Mouse (Mus musculus): ENCODE data around the gene Zfp275.

DNA sequence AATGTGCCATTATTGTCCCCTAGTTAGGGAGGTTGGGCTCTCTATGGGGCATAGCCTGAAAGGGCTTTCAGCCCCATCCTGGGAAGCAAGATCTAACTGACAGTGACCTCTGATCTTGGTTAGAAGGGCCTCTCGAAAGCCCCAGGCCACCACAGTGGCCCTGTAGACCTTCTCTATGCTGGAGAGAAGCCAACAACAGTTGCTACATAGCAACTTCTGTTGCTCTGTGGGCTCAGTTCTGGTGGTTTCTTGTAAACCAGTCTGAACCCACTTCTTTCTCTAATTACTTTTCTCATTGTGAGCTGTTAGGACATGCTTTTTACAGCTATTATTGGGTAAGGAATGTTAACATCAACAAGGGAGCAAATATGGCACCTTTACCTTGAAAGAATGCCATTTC, 14.3 kb downstream of the Zfp275 start:
- no peak for TF ChIP-seq CTCF (IDR thresholded peaks at IDR 0.05; ENCODE audit: insufficient read depth, low read depth, low read length)
- no peak for TF ChIP-seq POLR2A (IDR thresholded peaks at IDR 0.05; ENCODE audit: insufficient read depth, low read depth, low read length)
